Mouse (Mus musculus) cerebellum, adult 2 months (tissue): ENCODE measurements at regions not wholly inside any gene's neighbourhood (a gene's known extent, or its start where the extent isn't known, plus 50 kb on each side); places are given as distances from the start of the nearest gene placed in this dataset.

Source experiments
- DNase-seq, 2 experiments: peaks; one replicate each; pipeline ENCODE4 v3.0.0; 2021
- H3K27ac ChIP-seq: fragments of 200-500 bp; 2 replicates; pipeline ENCODE4 v1.5.1; 2012; ENCODE audit warnings: low read length, control low read depth, inconsistent platforms; ENCODE audit not compliant: insufficient read depth
- H3K27me3 ChIP-seq: fragments of 200-500 bp; 2 replicates; pipeline ENCODE4 v1.6.1; 2012; ENCODE audit warnings: inconsistent platforms, mild to moderate bottlenecking, low read length, moderate library complexity; ENCODE audit not compliant: control insufficient read depth, insufficient read depth
- H3K4me1 ChIP-seq: fragments of 200-500 bp; 2 replicates; pipeline ENCODE4 v1.6.1; 2011; ENCODE audit warnings: low read length; ENCODE audit not compliant: control insufficient read depth, insufficient read depth
- H3K4me3 ChIP-seq: fragments of 200-500 bp; replicated peaks from 2 replicates; pipeline ENCODE3; 2011; ENCODE audit warnings: mild to moderate bottlenecking, low read depth, low read length, control low read depth; ENCODE audit not compliant: insufficient read depth
- CTCF ChIP-seq: fragments of 200-500 bp; IDR thresholded peaks from 2 replicates; pipeline ENCODE4 v1.5.1; 2011; ENCODE audit warnings: low read depth, mild to moderate bottlenecking, control low read depth, low read length, moderate library complexity, borderline replicate concordance; ENCODE audit not compliant: insufficient read depth
- POLR2A ChIP-seq: fragments of 200-500 bp; IDR thresholded peaks from 2 replicates; pipeline ENCODE4 v1.6.1; 2011; ENCODE audit warnings: low read length, control low read depth, borderline replicate concordance; ENCODE audit not compliant: insufficient read depth
- WGBS: fragments of 180-500 bp; shearing (Covaris S2); methylation state at CpG from one replicate; pipeline ENCODE4 v1.1.7; 2018; 5-methylcytosine and 5-hydroxymethylcytosine counted together

GRCm38 (mm10) chr10:16600551-16601224, 1122.3 kb upstream of the Cited2 start:
- H3K27ac ChIP-seq = no peak overlapping the region
- H3K4me1 ChIP-seq = no peaks in the 10 kb centered on the region
- 93% methylated on average over 10 of the region's 10 CpGs for WGBS
- no peaks in the 10 kb centered on the region for H3K27me3 ChIP-seq
- no peak for TF ChIP-seq POLR2A
- no peak for TF ChIP-seq CTCF
- H3K4me3 ChIP-seq = no peak overlapping the region
- DNase-seq = no peak

- Histone ChIP-seq H3K4me3 (no peak overlapping the region), H3K4me1 (no peaks in the 10 kb centered on the region), H3K27ac (no peak overlapping the region), H3K27me3 (no peaks in the 10 kb centered on the region)
- WGBS = 49% methylated on average over 1 of the region's 1 CpGs
- no peak for TF ChIP-seq POLR2A
- no peak for TF ChIP-seq CTCF
- DNase-seq = no peak
These were observed 1121.8 kb upstream of the Cited2 start for GRCm38 (mm10) chr10:16601225-16601595.

- no peak for DNase-seq
- WGBS = 98% methylated on average over 3 of the region's 3 CpGs
- TF ChIP-seq CTCF = no peak
- no peak for TF ChIP-seq POLR2A
- Histone ChIP-seq H3K27ac (no peak overlapping the region), H3K27me3 (no peaks in the 10 kb centered on the region), H3K4me3 (no peak overlapping the region), H3K4me1 (no peaks in the 10 kb centered on the region)
These were observed 1114.7 kb upstream of the Cited2 start for GRCm38 (mm10) chr10:16608339-16608738.

GRCm38 (mm10) chr10:16618752-16619151, 1104.3 kb upstream of the Cited2 start:
- no peak for DNase-seq
- no peak for TF ChIP-seq POLR2A
- TF ChIP-seq CTCF = no peak
- H3K27ac ChIP-seq = no peak overlapping the region
- no peak overlapping the region for H3K4me3 ChIP-seq
- no peaks in the 10 kb centered on the region for H3K4me1 ChIP-seq
- WGBS = 94% methylated on average over 2 of the region's 2 CpGs
- no peaks in the 10 kb centered on the region for H3K27me3 ChIP-seq

DNA sequence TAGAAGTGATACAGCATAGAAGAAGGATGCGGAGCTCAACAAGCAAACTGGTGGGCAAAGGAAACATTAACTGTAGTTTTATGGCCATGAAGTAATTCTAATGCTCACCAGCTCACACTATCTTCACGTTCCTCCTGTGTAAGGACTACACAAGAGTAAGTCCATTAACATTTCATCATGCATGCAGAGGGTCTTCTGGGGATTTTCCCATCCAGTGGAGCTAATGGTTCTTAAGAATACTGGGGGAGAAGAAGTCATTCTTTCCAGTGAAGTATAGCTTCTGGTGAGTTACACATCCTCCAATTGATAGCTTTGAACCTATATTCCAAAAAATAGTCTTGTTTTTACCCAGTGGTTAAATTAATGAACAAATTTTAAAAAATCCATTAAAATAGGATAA, 1103.4 kb upstream of the Cited2 start:
- Histone ChIP-seq H3K27ac (no peak overlapping the region), H3K4me1 (no peaks in the 10 kb centered on the region), H3K4me3 (no peak overlapping the region), H3K27me3 (no peaks in the 10 kb centered on the region)
- TF ChIP-seq POLR2A (no peak), CTCF (no peak)
- 92% methylated on average over 2 of the region's 2 CpGs for WGBS
- no peak for DNase-seq

DNA sequence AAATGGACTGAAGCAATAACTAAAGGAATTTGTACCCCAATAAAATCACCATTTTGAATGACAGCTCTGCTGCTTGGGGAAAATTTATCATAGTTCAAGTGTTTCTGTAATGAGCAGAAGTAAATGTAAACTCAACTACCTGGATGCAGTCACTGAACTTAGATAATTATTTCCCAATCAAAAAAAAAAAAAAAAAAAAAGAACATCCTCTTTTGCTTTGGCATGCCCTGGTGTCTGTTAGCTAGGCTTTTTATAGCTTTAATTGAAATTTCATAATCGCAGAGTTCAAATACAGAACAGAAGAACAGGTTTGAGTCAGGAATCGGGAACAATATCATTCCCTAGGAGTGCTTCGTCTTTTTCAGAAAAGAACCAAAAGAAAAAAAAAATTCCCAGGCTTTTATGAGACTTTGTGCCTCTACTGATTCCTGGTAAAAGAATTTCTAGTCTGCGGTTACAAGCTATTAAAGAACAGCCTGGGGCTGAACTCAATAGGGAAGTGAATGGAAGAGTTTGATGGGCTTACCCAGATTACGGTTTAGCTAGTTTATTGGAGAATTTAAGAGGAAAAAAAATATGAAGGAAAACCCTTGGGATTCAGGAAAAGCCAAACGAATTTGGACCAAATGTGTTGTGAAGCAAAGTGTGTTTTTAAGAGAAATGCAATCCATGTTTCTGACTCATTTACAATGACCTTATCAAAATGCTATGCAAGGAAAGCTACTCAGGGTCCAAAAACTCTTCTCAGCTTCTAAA, 1102.0 kb upstream of the Cited2 start:
- H3K27ac ChIP-seq = no peak overlapping the region
- no peak for DNase-seq
- WGBS = 78% methylated on average over 6 of the region's 6 CpGs
- H3K4me3 ChIP-seq = no peak overlapping the region
- H3K27me3 ChIP-seq = no peaks in the 10 kb centered on the region
- no peaks in the 10 kb centered on the region for H3K4me1 ChIP-seq
- TF ChIP-seq CTCF (no peak), POLR2A (no peak)

- no peaks in the 10 kb centered on the region for H3K4me1 ChIP-seq
- H3K4me3 ChIP-seq = no peak overlapping the region
- 97% methylated on average over 3 of the region's 3 CpGs for WGBS
- no peaks in the 10 kb centered on the region for H3K27me3 ChIP-seq
- no peak for DNase-seq
- TF ChIP-seq CTCF = no peak
- no peak for TF ChIP-seq POLR2A
- no peak overlapping the region for H3K27ac ChIP-seq
These were observed 1100.2 kb upstream of the Cited2 start for GRCm38 (mm10) chr10:16622821-16623220.

GRCm38 (mm10) chr10:16633236-16633635, 1089.8 kb upstream of the Cited2 start:
- whole genome bisulfite sequencing = 73% methylated on average over 2 of the region's 2 CpGs

More at GRCm38 (mm10) chr10:16633236-16633635, 1089.8 kb upstream of the Cited2 start:
- Histone ChIP-seq H3K4me3 (no peak overlapping the region), H3K27me3 (no peaks in the 10 kb centered on the region), H3K4me1 (no peaks in the 10 kb centered on the region), H3K27ac (no peak overlapping the region)
- DNase-seq = no peak
- TF ChIP-seq POLR2A (no peak), CTCF (no peak)
